Mouse (Mus musculus): ENCODE data around the gene Gm36028. TPM values are rescaled to one million over a fixed set of nuclear protein-coding genes. Genes with fewer than 3 reads are reported as not detected.

Gene Gm36028
- polyA plus RNA-seq, 1 experiment from 2014 or later, result not detected

DNA sequence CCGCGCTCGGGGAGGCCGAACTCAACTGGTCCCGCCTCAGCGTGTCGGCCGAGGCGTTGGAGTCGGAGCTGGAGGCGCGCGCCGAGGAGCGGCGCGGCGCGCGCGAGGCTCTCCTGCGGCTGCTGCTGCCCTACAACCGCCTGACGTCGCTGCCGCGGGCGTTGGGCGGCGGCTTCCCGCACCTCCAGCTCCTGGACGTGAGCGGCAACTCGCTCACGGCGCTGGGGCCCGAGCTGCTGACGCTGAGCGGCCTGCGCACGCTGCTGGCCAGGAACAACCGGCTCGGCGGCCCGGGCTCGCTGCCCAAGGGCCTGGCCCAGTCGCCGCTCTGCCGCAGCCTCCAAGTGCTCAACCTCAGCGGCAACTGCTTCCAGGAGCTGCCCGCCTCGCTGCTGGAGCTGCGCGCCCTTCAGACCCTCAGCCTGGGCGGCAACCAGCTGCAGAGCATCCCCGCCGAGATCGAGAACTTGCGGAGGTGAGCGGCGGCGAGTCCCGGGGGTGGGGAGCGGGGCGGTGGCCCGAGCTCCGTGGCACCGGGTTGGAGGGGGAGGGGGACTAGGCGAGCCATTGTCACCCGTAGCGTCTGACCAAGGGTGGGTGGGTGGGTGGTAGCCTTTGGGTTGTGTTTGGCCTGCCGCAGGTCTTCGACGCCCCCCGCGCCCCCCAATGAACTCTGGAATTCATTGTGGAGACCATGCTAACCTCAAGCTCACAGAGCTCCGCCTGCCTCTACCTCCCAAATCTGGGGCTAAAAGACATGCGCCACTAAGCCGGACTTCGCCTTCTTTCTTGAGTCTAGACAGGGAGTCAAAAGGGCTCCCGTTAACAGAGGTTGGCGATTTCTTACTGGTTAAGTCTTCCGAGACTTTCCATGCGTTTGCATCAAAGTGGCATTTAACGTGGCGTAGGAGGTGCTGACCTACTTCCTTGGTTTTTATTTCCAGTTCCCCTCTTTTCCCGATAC, 7.8 kb upstream of the Gm36028 start:
- peak overlapping the region; percentile 90 for H3K9ac ChIP-seq (ENCODE audit: low read length)
- peak overlapping the region; percentile 74 for H3K4me3 ChIP-seq (ENCODE audit: low read depth, low read length)
- DNase-seq (ENCODE audit: low spot score) (peak; percentile 89), ATAC-seq (replicated peaks; ENCODE audit: low FRiP score, low TSS enrichment, low read depth) (peak; percentile 82)
- peak overlapping the region; percentile 99 for H3K27ac ChIP-seq (ENCODE audit: low read depth)
- H3K4me1 ChIP-seq (replicated peaks; ENCODE audit: control insufficient read depth, insufficient read depth, low read length), result peaks cover 17% of the 10 kb centered on the region
- no peaks in the 10 kb centered on the region for H3K36me3 ChIP-seq (ENCODE audit: control insufficient read depth, insufficient read depth, low read length)
- peak overlapping the region; percentile 76 for H3K4me2 ChIP-seq (ENCODE audit: low read length)
- WGBS, result under 1% methylated on average over 86 of the region's 87 CpGs
- no peaks in the 10 kb centered on the region for H3K9me3 ChIP-seq (ENCODE audit: control insufficient read depth, low read length)
- no peaks in the 10 kb centered on the region for H3K27me3 ChIP-seq (replicated peaks; ENCODE audit: control insufficient read depth, insufficient read depth, low read length)

DNA sequence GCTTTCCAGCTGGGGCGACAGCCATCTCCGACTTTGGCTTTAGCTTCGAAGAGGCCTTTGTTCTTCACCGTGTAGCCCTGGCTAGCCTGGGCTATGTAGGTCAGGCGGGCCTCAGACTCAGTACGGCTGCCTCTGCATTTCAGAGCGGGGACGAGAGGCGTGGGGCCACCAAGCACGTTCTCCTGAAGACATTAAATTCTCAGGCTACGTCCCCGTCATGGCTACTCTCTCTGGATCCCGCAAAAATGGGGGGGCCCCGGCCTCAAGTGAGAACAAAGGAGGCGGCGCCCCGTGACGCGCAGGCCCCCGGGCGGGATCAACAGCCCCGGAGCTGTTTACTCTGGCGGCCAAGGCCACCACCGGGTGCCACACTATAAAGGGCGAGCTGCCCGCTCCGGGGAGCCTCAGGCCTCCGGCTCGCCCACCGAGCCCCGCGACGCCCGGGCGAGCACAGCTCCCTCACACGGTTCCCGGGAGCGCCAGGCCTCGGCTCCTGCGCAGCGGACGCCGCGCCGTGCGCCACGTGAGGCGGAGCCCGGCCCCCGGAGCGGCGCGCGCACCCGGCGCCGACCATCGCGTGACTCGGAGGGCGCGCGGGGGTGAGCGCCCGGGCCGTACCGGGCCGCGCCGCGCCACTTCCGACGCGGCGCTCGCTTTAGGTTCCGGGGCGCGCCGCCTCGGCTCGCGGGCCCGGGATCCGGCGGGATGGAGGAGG, 7.0 kb upstream of the Gm36028 start, which contains the start of gene Lrrc58:
TSS of gene Lrrc58 (plus strand) at position 599 of the 715 bp plus-strand sequence.
- Histone ChIP-seq H3K27ac (ENCODE audit: low read depth) (peak within 1 kb of the TSS; percentile 99), H3K4me1 (replicated peaks; ENCODE audit: control insufficient read depth, insufficient read depth, low read length) (peaks cover 17% of the 10 kb centered on the region), H3K9me3 (ENCODE audit: control insufficient read depth, low read length) (no peaks in the 10 kb centered on the region), H3K4me3 (ENCODE audit: low read depth, low read length) (peak within 1 kb of the TSS; percentile 74), H3K36me3 (ENCODE audit: control insufficient read depth, insufficient read depth, low read length) (no peaks in the 10 kb centered on the region), H3K4me2 (ENCODE audit: low read length) (peak within 1 kb of the TSS; percentile 76), H3K9ac (ENCODE audit: low read length) (peak within 1 kb of the TSS; percentile 90), H3K27me3 (replicated peaks; ENCODE audit: control insufficient read depth, insufficient read depth, low read length) (no peaks in the 10 kb centered on the region)
- ATAC-seq (replicated peaks; ENCODE audit: low FRiP score, low TSS enrichment, low read depth) (peak; percentile 95), DNase-seq (ENCODE audit: low spot score) (peak; percentile 90)
- WGBS, result under 1% methylated on average over 65 of the region's 86 CpGs

DNA sequence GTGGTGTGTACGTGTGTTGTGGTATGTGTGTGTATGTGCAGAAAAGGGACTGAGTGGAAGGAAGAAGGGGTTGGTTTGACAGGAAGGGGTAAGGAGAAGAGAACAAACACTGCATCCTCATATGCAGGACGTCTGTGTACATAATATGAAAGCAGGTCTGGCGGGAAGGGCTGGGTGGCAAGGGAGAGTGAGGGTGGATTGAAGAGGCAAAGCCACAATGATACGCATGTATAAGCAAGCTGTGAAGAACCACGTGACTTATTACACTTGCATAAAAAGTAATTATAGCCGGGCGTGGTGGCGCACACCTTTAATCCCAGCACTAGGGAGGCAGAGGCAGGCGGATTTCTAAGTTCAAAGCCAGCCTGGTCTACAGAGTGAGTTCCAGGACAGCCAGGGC, 4.9 kb upstream of the Gm36028 start:
- ATAC-seq (replicated peaks; ENCODE audit: low FRiP score, low TSS enrichment, low read depth) (no peak), DNase-seq (ENCODE audit: low spot score) (peak; percentile 35)
- Histone ChIP-seq H3K4me3 (ENCODE audit: low read depth, low read length) (no peak overlapping the region), H3K4me2 (ENCODE audit: low read length) (no peak overlapping the region), H3K27ac (ENCODE audit: low read depth) (no peak overlapping the region), H3K9ac (ENCODE audit: low read length) (no peak overlapping the region), H3K4me1 (replicated peaks; ENCODE audit: control insufficient read depth, insufficient read depth, low read length) (peaks cover 11% of the 10 kb centered on the region), H3K27me3 (replicated peaks; ENCODE audit: control insufficient read depth, insufficient read depth, low read length) (no peaks in the 10 kb centered on the region), H3K9me3 (ENCODE audit: control insufficient read depth, low read length) (no peaks in the 10 kb centered on the region), H3K36me3 (ENCODE audit: control insufficient read depth, insufficient read depth, low read length) (no peaks in the 10 kb centered on the region)
- 80% methylated on average over 9 of the region's 9 CpGs for WGBS

DNA sequence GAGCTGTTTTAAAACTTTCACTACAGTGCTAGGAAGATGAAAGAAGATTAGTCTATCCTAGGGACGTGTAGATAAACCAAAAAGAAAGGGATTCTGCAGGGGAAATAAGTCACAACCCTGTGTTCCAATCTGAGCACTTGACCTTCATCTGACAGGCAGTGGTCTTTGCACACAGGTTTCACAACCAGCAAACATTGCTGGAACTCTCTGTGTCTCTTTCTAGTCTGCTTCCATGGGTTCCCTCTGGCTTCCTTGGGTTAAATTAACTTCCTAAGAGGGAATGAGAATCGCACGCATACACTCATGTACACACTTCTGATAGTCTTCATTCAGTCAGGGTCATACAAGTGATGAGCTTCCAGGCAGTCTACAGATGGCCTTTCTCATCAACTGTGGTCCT, 2.9 kb upstream of the Gm36028 start:
- peak; percentile 16 for DNase-seq (ENCODE audit: low spot score)
- Histone ChIP-seq H3K4me2 (ENCODE audit: low read length) (no peak overlapping the region), H3K9ac (ENCODE audit: low read length) (no peak overlapping the region), H3K27ac (ENCODE audit: low read depth) (no peak overlapping the region), H3K9me3 (ENCODE audit: control insufficient read depth, low read length) (no peaks in the 10 kb centered on the region), H3K4me1 (replicated peaks; ENCODE audit: control insufficient read depth, insufficient read depth, low read length) (no peaks in the 10 kb centered on the region), H3K27me3 (replicated peaks; ENCODE audit: control insufficient read depth, insufficient read depth, low read length) (no peaks in the 10 kb centered on the region), H3K36me3 (ENCODE audit: control insufficient read depth, insufficient read depth, low read length) (no peaks in the 10 kb centered on the region), H3K4me3 (ENCODE audit: low read depth, low read length) (no peak overlapping the region)
- 69% methylated on average over 3 of the region's 3 CpGs for WGBS
- no peak for ATAC-seq (replicated peaks; ENCODE audit: low FRiP score, low TSS enrichment, low read depth)

DNA sequence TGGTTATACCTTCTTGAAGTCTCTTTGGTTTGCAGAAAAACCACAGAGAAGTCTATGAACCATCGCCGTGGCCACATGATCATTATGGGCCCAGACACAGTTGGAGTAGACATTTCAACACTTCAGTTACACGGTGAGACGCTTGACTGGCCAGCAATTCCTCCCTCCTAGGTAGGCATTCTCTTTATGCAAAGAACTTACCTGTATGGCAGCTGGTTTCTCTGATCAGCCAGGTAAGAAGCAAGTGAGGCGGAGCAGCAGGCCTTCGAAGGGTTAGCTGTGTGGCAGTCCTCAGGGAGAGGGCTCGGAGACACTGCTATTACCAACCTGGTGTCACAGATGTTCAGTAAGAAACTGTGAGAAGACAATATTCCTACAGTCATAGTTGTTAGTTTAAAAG, 733 bp downstream of the Gm36028 start:
- Histone ChIP-seq H3K27ac (ENCODE audit: low read depth) (no peak overlapping the region), H3K9ac (ENCODE audit: low read length) (no peak overlapping the region), H3K4me3 (ENCODE audit: low read depth, low read length) (no peak overlapping the region), H3K27me3 (replicated peaks; ENCODE audit: control insufficient read depth, insufficient read depth, low read length) (no peaks in the 10 kb centered on the region), H3K4me1 (replicated peaks; ENCODE audit: control insufficient read depth, insufficient read depth, low read length) (no peaks in the 10 kb centered on the region), H3K4me2 (ENCODE audit: low read length) (no peak overlapping the region), H3K36me3 (ENCODE audit: control insufficient read depth, insufficient read depth, low read length) (no peaks in the 10 kb centered on the region), H3K9me3 (ENCODE audit: control insufficient read depth, low read length) (no peaks in the 10 kb centered on the region)
- DNase-seq (ENCODE audit: low spot score) (peak; percentile 44), ATAC-seq (replicated peaks; ENCODE audit: low FRiP score, low TSS enrichment, low read depth) (no peak)
- 83% methylated on average over 7 of the region's 7 CpGs for WGBS

DNA sequence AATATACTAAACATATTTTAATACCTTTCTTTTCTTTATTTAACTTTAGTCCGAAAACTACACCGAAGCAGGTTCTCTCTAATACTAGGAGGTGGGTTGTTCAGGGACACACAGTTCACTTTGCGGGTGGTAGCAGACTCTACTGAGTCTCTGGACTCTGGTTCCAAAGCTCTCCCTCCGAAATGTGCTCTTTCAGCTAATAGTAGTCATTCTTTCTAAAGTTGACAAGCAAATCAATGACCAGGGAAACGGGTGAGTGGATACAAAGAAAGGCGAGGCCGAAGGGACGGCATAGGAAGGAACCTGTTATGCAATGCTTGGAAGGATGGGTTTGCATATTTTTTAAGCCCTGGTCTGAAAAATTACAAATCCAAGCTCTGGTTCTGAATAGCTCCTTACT, 3.5 kb downstream of the Gm36028 start:
- 80% methylated on average over 8 of the region's 8 CpGs for WGBS
- no peaks in the 10 kb centered on the region for H3K9me3 ChIP-seq (ENCODE audit: control insufficient read depth, low read length)
- H3K9ac ChIP-seq (ENCODE audit: low read length), result no peak overlapping the region
- H3K36me3 ChIP-seq (ENCODE audit: control insufficient read depth, insufficient read depth, low read length), result no peaks in the 10 kb centered on the region
- H3K27ac ChIP-seq (ENCODE audit: low read depth), result no peak overlapping the region
- H3K4me1 ChIP-seq (replicated peaks; ENCODE audit: control insufficient read depth, insufficient read depth, low read length), result no peaks in the 10 kb centered on the region
- H3K27me3 ChIP-seq (replicated peaks; ENCODE audit: control insufficient read depth, insufficient read depth, low read length), result no peaks in the 10 kb centered on the region
- no peak overlapping the region for H3K4me2 ChIP-seq (ENCODE audit: low read length)
- no peak overlapping the region for H3K4me3 ChIP-seq (ENCODE audit: low read depth, low read length)
- DNase-seq (ENCODE audit: low spot score) (peak; percentile 28), ATAC-seq (replicated peaks; ENCODE audit: low FRiP score, low TSS enrichment, low read depth) (no peak)

DNA sequence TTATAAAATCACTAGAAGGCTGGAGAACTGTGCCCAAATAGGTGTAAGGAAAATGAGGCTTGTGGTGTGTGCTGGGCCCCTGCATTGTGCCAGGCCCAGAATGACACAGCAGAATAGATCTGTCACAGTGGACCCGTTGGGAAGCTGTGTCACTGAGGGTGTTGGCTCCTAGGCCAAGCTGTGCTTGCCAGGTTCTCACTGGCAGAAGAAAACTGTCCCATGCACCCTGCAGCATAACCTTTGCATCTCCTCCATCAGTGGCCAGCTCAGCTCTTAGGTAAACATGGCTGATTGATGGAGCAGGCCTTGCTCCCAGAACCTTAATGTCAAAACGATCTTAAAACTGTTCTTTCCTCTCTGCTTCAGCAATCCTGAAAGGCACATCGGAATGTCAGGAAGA, 4.6 kb downstream of the Gm36028 start:
- no peaks in the 10 kb centered on the region for H3K4me1 ChIP-seq (replicated peaks; ENCODE audit: control insufficient read depth, insufficient read depth, low read length)
- peak; percentile 38 for DNase-seq (ENCODE audit: low spot score)
- no peaks in the 10 kb centered on the region for H3K36me3 ChIP-seq (ENCODE audit: control insufficient read depth, insufficient read depth, low read length)
- no peaks in the 10 kb centered on the region for H3K9me3 ChIP-seq (ENCODE audit: control insufficient read depth, low read length)
- no peak for ATAC-seq (replicated peaks; ENCODE audit: low FRiP score, low TSS enrichment, low read depth)
- H3K27me3 ChIP-seq (replicated peaks; ENCODE audit: control insufficient read depth, insufficient read depth, low read length), result no peaks in the 10 kb centered on the region
- H3K4me2 ChIP-seq (ENCODE audit: low read length), result no peak overlapping the region
- WGBS, result 24% methylated on average over 3 of the region's 3 CpGs
- H3K4me3 ChIP-seq (ENCODE audit: low read depth, low read length), result no peak overlapping the region
- no peak overlapping the region for H3K9ac ChIP-seq (ENCODE audit: low read length)
- no peak overlapping the region for H3K27ac ChIP-seq (ENCODE audit: low read depth)

DNA sequence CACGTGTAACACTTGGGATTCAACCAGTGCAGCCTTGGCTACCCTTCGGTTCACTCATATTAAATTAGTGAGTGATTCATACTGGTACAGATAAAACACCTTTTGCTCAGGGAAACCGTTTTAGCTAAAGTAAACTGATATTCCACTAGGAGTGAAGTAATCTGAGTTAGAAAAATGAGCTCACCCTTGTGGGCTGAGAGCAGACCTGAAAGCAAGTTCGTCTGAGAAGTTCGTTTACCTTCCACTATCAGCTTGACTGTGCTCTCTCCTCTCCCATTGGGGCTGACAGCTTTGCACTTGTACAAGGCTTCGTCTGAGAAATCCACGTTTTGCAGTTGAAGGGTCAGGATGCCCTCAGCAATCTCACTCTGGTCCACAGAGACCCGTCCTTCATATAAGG, 5.4 kb downstream of the Gm36028 start:
- Histone ChIP-seq H3K4me3 (ENCODE audit: low read depth, low read length) (no peak overlapping the region), H3K4me2 (ENCODE audit: low read length) (no peak overlapping the region), H3K27me3 (replicated peaks; ENCODE audit: control insufficient read depth, insufficient read depth, low read length) (no peaks in the 10 kb centered on the region), H3K9me3 (ENCODE audit: control insufficient read depth, low read length) (no peaks in the 10 kb centered on the region), H3K9ac (ENCODE audit: low read length) (no peak overlapping the region), H3K4me1 (replicated peaks; ENCODE audit: control insufficient read depth, insufficient read depth, low read length) (no peaks in the 10 kb centered on the region), H3K36me3 (ENCODE audit: control insufficient read depth, insufficient read depth, low read length) (no peaks in the 10 kb centered on the region), H3K27ac (ENCODE audit: low read depth) (no peak overlapping the region)
- no peak for ATAC-seq (replicated peaks; ENCODE audit: low FRiP score, low TSS enrichment, low read depth)
- DNase-seq (ENCODE audit: low spot score), result peak; percentile 34
- 51% methylated on average over 8 of the region's 8 CpGs for WGBS
